Mouse (Mus musculus) testis, adult 2 months (tissue): ENCODE measurements around the gene Thsd4. TPM values are rescaled to one million over a fixed set of nuclear protein-coding genes. Genes with fewer than 3 reads are reported as not detected.

Experiments
- H3K27ac ChIP-seq: fragments of 200-500 bp; 2 replicates; pipeline ENCODE4 v1.5.1; 2012; ENCODE audit warnings: low read depth, low read length; ENCODE audit not compliant: control insufficient read depth, insufficient read depth
- H3K27me3 ChIP-seq: fragments of 200-500 bp; 2 replicates; pipeline ENCODE4 v1.6.1; 2012; ENCODE audit warnings: mild to moderate bottlenecking, low read length, moderate library complexity; ENCODE audit not compliant: control insufficient read depth, insufficient read depth
- H3K36me3 ChIP-seq: fragments of 200-500 bp; 2 replicates; pipeline ENCODE4 v1.6.1; 2012; ENCODE audit warnings: mild to moderate bottlenecking, low read length; ENCODE audit not compliant: control insufficient read depth, insufficient read depth
- H3K4me1 ChIP-seq: fragments of 200-500 bp; 2 replicates; pipeline ENCODE4 v1.6.1; 2012; ENCODE audit warnings: low read length; ENCODE audit not compliant: control insufficient read depth, insufficient read depth
- H3K4me3 ChIP-seq: fragments of 200-500 bp; 2 replicates; pipeline ENCODE4 v1.5.1; 2012; ENCODE audit warnings: low read depth, mild to moderate bottlenecking, low read length, moderate library complexity, mixed read lengths; ENCODE audit not compliant: control insufficient read depth
- CTCF ChIP-seq: fragments of 200-500 bp; IDR thresholded peaks from 2 replicates; pipeline ENCODE4 v1.5.1; 2012; ENCODE audit warnings: low read depth, mild to moderate bottlenecking, inconsistent platforms, low read length, moderate library complexity; ENCODE audit not compliant: control insufficient read depth, insufficient read depth, insufficient replicate concordance
- POLR2A ChIP-seq: fragments of 200-500 bp; IDR thresholded peaks from 2 replicates; pipeline ENCODE4 v1.6.1; 2012; ENCODE audit warnings: low read depth, mild to moderate bottlenecking, inconsistent platforms, low read length, moderate library complexity; ENCODE audit not compliant: control insufficient read depth
- polyA plus RNA-seq: library from polyadenylated mRNA; depleted of rRNA; stranded (reverse); fragments of >200 nt; gene quantifications from 2 replicates; pipeline ENCODE4 v1.2.3, GENCODE M21; 2012

Gene Thsd4
- polyA plus RNA-seq, 1 experiment, result 1.4 TPM

DNA sequence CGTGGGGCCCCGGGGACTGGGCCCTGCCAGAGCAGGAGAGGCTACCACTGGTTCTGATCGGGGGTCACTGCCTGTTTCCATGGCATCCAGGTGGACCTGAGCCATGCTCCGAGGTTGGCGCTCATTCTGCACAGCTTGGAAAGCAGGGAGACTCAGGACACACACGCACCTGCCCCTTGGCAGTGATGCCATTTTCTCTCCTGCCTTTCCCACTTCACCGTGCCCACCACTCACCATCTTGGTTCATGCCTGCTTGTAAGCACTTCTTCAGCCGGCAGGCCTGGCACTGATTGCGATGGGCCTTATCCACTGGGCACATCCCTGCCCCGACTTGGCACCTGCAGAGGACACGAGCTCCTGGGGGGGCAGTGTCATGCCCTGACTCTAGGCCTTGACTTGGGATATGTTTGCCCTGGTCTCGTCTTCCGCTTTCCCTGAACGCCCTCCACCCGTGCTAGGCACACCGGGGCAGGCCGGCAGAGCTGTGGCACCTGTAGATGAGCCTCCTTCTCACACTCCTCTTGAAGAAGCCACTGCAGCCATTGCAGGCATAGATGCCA is 573.1 kb downstream of the Thsd4 start:
- no peak overlapping the region for H3K4me3 ChIP-seq
- no peaks in the 10 kb centered on the region for H3K27me3 ChIP-seq
- no peaks in the 10 kb centered on the region; the same call in 1 of the 2 replicates for H3K4me1 ChIP-seq
- H3K36me3 ChIP-seq, result no peaks in the 10 kb centered on the region
- no peak overlapping the region for H3K27ac ChIP-seq
- TF ChIP-seq CTCF (no peak), POLR2A (no peak)

- TF ChIP-seq POLR2A, result no peak
- no peak for TF ChIP-seq CTCF
- no peaks in the 10 kb centered on the region for H3K36me3 ChIP-seq
- no peak overlapping the region for H3K4me3 ChIP-seq
- H3K4me1 ChIP-seq, result no peaks in the 10 kb centered on the region; the same call in 1 of the 2 replicates
- H3K27ac ChIP-seq, result no peak overlapping the region
- no peaks in the 10 kb centered on the region for H3K27me3 ChIP-seq
Measured at GRCm38 (mm10) chr9:59948226-59948625, 573.6 kb downstream of the Thsd4 start.

GRCm38 (mm10) chr9:59947271-59947670 is 574.6 kb downstream of the Thsd4 start:
- no peak overlapping the region for H3K4me3 ChIP-seq
- no peaks in the 10 kb centered on the region for H3K36me3 ChIP-seq
- no peak overlapping the region for H3K27ac ChIP-seq
- no peaks in the 10 kb centered on the region; the same call in 1 of the 2 replicates for H3K4me1 ChIP-seq
- TF ChIP-seq CTCF, result no peak
- no peak for TF ChIP-seq POLR2A
- H3K27me3 ChIP-seq, result no peaks in the 10 kb centered on the region

DNA sequence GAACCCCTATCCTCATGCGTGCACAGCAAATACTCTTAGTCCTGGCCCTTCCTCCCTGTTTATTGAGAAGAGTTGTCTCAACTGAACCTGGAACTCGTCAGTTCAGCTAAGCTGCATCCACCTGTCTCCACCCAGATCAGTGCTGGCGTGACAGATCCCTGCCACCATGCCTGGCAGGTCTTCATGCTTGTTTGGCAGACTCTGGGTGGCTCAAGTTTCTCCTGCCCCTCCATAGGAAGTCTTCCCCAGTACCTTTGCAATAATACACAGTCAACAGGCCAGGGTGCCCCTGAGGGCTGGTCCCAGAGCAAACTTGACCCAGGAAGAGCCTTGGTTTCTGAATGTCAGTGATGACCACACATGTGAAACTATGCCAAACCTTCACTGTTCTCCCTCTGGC is 576.6 kb downstream of the Thsd4 start:
- Histone ChIP-seq H3K36me3 (no peaks in the 10 kb centered on the region), H3K27me3 (no peaks in the 10 kb centered on the region), H3K4me3 (no peak overlapping the region), H3K4me1 (no peaks in the 10 kb centered on the region; the same call in 1 of the 2 replicates), H3K27ac (no peak overlapping the region)
- no peak for TF ChIP-seq CTCF
- no peak for TF ChIP-seq POLR2A

DNA sequence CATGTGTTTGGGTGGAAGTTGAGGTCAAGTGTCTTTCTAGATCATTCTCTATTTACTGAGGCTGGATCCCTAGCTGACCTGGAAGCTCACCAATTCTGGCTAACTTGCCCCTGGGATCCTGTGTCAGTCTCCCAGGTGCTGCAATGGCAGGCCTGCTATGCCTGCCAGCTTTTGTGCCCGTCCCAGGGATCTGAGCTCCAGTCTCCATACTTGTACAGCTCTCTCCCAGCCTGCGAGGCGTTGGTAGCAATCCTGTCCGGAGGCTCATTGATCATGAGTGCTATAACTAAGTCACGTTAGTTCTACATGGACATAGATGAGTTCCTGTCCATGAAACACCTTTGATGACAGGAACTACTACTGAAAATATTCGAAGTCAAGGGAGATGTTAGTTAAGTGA is 578.0 kb downstream of the Thsd4 start:
- no peak overlapping the region for H3K27ac ChIP-seq
- no peaks in the 10 kb centered on the region for H3K36me3 ChIP-seq
- no peaks in the 10 kb centered on the region for H3K27me3 ChIP-seq
- H3K4me3 ChIP-seq, result no peak overlapping the region
- no peaks in the 10 kb centered on the region for H3K4me1 ChIP-seq
- no peak for TF ChIP-seq CTCF
- no peak for TF ChIP-seq POLR2A

- Histone ChIP-seq H3K27me3 (no peaks in the 10 kb centered on the region), H3K4me1 (no peaks in the 10 kb centered on the region), H3K27ac (no peak overlapping the region), H3K36me3 (no peaks in the 10 kb centered on the region), H3K4me3 (no peak overlapping the region)
- TF ChIP-seq CTCF, result no peak
- TF ChIP-seq POLR2A, result no peak
Measured at GRCm38 (mm10) chr9:59942501-59943085, 579.3 kb downstream of the Thsd4 start.

DNA sequence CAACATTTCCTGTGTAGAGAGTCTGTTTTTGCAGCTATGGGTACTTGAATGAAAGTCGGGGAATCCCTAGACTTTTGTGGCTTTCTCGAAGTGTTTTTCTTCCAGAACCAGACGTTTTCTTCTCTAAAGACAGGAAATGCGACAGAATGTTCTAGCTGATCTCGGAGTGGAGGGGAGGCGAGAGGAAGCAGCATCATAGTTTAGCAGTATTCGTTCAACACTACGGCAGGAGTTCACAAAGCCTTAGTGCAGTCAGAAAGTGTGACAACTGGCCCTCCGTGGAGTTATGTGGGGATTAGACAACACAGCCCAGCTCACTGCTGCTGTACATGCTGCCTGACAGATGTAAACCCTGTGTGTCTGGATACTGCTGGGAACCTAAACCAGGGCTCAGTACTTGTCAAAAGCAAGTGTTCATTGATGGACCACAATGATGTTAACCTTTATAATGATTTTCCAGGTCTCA is 579.9 kb downstream of the Thsd4 start:
- Histone ChIP-seq H3K36me3 (no peaks in the 10 kb centered on the region), H3K27me3 (no peaks in the 10 kb centered on the region), H3K4me1 (no peaks in the 10 kb centered on the region), H3K4me3 (no peak overlapping the region), H3K27ac (no peak overlapping the region)
- TF ChIP-seq POLR2A, result no peak
- TF ChIP-seq CTCF, result no peak
